Mouse (Mus musculus) urinary bladder, adult 2 months (tissue): ENCODE results near the gene Uchl4. TPM values are rescaled to one million over a fixed set of nuclear protein-coding genes. Genes with fewer than 3 reads are reported as not detected.
"Not testable (repeated sequence)": the region's sequence is repeated elsewhere in the genome, so short reads cannot be mapped to it uniquely, and the experiment has no call there.

ENCODE experiments used
- DNase-seq: peaks from one replicate; pipeline ENCODE4 v3.0.0; 2022; ENCODE audit warnings: low spot score
- polyA plus RNA-seq: library from polyadenylated mRNA; depleted of rRNA; stranded (reverse); fragments of >200 nt; gene quantifications from 2 replicates; pipeline ENCODE4 v1.2.3, GENCODE M21; 2012; rRNA removed

The Uchl4 gene
- polyA plus RNA-seq = 0.27 and 0.39 TPM in 2 replicates

- no peak for DNase-seq
Observed at GRCm38 (mm10) chr9:64234768-64235435, at the start of gene Uchl4. Gene Uchl4 (plus strand): TSS chr9:64235201.

- no peak for DNase-seq
Observed at GRCm38 (mm10) chr9:64193879-64194278, 41.1 kb upstream of the Uchl4 start.

- no peak for DNase-seq
Observed at GRCm38 (mm10) chr9:64195554-64195953, 39.4 kb upstream of the Uchl4 start.

- no peak for DNase-seq
Observed at GRCm38 (mm10) chr9:64197524-64197923, 37.5 kb upstream of the Uchl4 start.

GRCm38 (mm10) chr9:64198068-64198762, 36.8 kb upstream of the Uchl4 start:
- DNase-seq = no peak

- DNase-seq = not testable (repeated sequence)
Observed at GRCm38 (mm10) chr9:64198763-64199418, 36.1 kb upstream of the Uchl4 start.

- DNase-seq = no peak
Observed at GRCm38 (mm10) chr9:64199897-64200296, 35.1 kb upstream of the Uchl4 start.

GRCm38 (mm10) chr9:64202331-64202730, 32.7 kb upstream of the Uchl4 start:
- no peak for DNase-seq

GRCm38 (mm10) chr9:64202866-64203265, 32.1 kb upstream of the Uchl4 start:
- DNase-seq = no peak

- no peak for DNase-seq
Observed at GRCm38 (mm10) chr9:64207509-64208084, 27.4 kb upstream of the Uchl4 start.

- DNase-seq = no peak
Observed at GRCm38 (mm10) chr9:64214452-64214851, 20.5 kb upstream of the Uchl4 start.

- no peak for DNase-seq
Observed at GRCm38 (mm10) chr9:64216090-64216489, 18.9 kb upstream of the Uchl4 start.

GRCm38 (mm10) chr9:64216641-64217040, 18.4 kb upstream of the Uchl4 start:
- DNase-seq = no peak

GRCm38 (mm10) chr9:64217887-64218286, 17.1 kb upstream of the Uchl4 start:
- DNase-seq = no peak

GRCm38 (mm10) chr9:64219305-64219704, 15.7 kb upstream of the Uchl4 start:
- no peak for DNase-seq

- no peak for DNase-seq
Observed at GRCm38 (mm10) chr9:64219772-64220420, 15.1 kb upstream of the Uchl4 start.

GRCm38 (mm10) chr9:64220603-64221002, 14.4 kb upstream of the Uchl4 start:
- no peak for DNase-seq

- no peak for DNase-seq
Observed at GRCm38 (mm10) chr9:64221480-64221879, 13.5 kb upstream of the Uchl4 start.

GRCm38 (mm10) chr9:64222098-64222497, 12.9 kb upstream of the Uchl4 start:
- no peak for DNase-seq

GRCm38 (mm10) chr9:64225805-64226204, 9.2 kb upstream of the Uchl4 start:
- DNase-seq = no peak

- DNase-seq = no peak
Observed at GRCm38 (mm10) chr9:64227736-64228135, 7.3 kb upstream of the Uchl4 start.

GRCm38 (mm10) chr9:64228972-64229371, 6.0 kb upstream of the Uchl4 start:
- no peak for DNase-seq
